Mouse (Mus musculus) kidney, adult 18-20 months (tissue): ENCODE measurements at regions not wholly inside any gene's neighbourhood (a gene's known extent, or its start where the extent isn't known, plus 50 kb on each side); places are given as distances from the start of the nearest gene placed in this dataset.

ENCODE experiments used
- DNase-seq: peaks from one replicate; pipeline ENCODE4 v3.0.0; 2021

DNA sequence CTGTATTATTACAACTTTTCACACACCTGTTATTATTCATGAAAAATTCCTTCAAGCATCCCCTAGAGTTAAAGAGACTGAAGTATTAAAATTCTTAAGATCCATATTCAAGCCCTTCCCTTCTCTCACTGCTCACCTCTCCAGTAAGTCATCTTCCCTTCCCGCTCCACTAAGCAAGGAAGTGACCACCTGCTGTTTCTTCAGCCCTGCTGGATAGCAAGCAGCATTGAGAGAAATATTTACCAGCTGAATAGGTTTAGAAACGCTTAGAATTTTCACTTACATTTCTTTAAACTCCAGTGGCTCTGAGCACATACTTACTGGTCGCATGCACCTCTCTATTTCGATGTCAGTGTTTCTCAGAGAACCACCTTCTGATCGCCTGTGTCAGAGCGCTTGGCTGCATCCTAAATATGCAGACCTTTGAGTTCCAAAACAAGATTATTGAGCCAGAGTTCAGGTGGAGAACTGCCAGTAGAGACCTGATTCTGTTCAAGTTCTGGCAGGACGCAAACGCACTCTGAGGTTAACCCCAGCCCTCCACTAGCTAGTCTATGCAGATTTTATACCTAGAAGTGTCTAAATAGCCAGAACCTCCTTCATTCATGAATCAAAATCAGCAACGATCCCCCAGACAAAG lies 314.9 kb downstream of the Mllt3 start:
- DNase-seq: peak; percentile 13

- DNase-seq: no peak
Observed at GRCm38 (mm10) chr4:87715212-87715933, 317.8 kb downstream of the Mllt3 start.

DNA sequence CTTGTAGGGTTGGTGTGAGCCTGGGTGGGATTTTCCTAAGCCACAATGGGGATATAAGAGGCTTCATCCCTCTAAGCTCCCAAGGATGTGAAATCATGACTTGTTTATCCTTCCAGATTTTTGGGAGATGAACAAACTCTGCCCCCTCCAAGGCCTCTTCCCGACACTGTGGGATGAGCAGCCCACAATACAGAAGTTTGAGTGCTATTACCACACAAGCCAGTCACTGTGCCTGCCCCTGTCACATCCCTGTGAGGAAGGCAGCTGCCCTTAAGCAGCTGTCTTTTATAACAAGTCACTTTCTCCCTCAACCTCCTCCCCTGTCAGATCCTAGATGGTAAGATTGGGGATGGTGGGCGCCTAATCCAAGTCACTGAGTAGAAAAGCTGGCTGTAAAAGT lies 320.5 kb downstream of the Mllt3 start:
- DNase-seq: no peak

DNA sequence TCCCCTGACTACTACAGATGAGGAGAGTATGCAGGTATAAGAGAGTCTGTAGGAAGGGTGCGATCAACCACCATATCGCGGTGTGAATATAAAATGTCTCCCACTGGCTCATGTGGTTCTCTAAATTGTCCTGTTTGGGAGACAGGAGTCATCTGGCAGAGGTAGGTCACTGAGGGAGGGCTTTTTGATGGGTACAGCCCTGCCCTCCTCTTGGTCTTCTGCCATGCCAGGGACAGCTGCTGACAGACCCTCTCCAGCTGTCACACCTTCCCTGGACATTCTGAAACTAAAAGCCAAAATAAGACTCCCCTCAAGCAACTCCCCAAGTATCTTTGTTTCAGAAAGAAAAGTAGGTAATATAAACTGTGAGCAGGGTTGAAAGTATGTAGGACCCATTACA lies 320.9 kb downstream of the Mllt3 start:
- DNase-seq: no peak

DNA sequence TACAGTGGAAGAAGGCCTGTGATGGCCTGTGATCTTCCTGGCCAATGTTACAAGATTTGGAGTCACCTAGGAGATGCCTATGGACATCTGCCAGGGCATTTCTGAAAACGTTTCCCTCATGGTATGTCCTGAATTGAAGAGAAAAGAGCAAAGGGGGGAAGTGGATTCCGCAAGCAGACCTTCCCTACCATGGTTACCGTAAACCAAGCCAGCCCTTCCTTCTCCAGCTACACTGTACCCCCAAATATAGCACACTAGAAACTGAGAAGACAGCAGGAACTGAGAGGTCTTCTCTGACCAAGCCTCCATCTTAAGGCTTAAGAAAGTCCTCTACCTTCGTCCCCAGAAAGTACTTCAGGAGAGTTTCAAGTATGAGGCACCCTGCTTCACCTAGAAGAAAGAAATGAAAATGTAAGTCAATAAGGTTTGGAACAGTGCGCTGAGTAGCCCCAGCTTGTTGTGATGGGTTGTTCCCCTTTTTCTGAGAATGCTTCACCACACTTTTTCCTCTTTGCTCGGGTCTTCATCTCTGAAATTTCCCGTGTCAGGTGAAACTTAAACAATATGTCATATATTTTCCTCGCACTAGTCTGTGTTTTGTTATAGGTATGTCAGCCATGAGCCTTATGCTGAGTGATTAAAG lies 321.9 kb downstream of the Mllt3 start:
- no peak for DNase-seq

GRCm38 (mm10) chr4:87708981-87709645 lies 324.1 kb downstream of the Mllt3 start:
- DNase-seq: no peak

GRCm38 (mm10) chr4:87707386-87707785 lies 325.8 kb downstream of the Mllt3 start:
- DNase-seq: no peak

GRCm38 (mm10) chr4:87702834-87703233 lies 330.3 kb downstream of the Mllt3 start:
- DNase-seq: no peak

- no peak for DNase-seq
Observed at GRCm38 (mm10) chr4:87702290-87702689, 330.9 kb downstream of the Mllt3 start.

DNA sequence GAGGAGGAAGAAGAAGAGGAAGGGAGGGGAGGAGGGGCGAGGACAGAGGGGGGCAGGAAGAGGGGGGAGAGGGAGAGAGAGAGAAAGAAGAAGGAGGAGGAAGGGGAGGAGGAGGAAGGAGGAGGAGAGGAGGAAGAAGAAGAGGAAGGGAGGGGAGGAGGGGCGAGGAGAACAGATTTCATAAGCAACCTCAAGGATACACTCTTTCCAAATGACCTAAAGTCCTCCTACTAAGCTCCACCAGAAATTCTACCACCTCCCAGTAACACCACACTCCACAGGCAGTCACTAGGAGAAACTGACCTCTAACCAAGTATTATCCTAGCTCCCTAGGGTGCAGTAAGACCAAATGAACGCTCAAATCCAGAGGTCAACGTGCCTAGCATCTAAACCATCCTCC lies 332.1 kb downstream of the Mllt3 start:
- DNase-seq: no peak

GRCm38 (mm10) chr4:87700508-87700907 lies 332.7 kb downstream of the Mllt3 start:
- DNase-seq: no peak

GRCm38 (mm10) chr4:87699586-87699985 lies 333.6 kb downstream of the Mllt3 start:
- DNase-seq: no peak

- DNase-seq: no peak
Observed at GRCm38 (mm10) chr4:87698750-87699149, 334.4 kb downstream of the Mllt3 start.

GRCm38 (mm10) chr4:87696921-87697320 lies 336.2 kb downstream of the Mllt3 start:
- no peak for DNase-seq

DNA sequence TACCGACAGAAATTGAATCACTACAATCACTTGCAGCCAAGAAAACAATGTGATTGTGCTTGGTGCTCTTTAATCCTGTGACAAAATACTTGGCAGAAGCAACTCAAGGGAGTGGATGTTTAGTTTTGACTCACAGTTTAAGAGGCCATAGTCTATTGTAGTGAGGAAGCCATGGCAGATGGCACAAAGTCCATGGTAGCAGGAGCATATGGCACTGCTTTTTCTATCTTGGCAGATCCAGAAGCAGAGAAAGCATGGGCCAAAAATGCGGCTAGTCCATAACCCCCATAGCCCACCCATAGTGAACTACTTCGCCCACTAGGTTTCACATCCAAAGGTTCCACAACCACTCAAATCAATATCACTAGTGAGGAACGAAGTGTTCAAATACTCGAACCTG lies 337.4 kb downstream of the Mllt3 start:
- DNase-seq: no peak

GRCm38 (mm10) chr4:87692741-87693140 lies 340.4 kb downstream of the Mllt3 start:
- DNase-seq: no peak

DNA sequence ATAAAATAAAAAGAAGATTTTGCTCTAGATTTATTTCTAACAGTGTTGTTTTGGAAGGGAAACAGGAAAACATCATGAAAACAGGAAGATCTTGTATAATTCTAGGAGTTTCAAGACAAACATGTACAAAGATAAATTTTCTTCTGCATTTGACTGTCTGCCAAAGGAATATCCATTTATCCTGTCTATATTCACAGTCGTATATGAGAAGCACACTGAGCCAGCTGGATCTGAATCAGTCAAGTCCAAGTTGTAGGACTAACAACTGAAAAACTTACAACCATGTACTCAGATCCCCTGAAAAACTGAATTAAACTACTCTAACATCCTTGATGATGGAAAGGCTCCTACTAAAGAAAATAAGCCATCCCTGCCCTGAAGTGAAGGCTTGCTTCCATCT lies 348.2 kb downstream of the Mllt3 start:
- DNase-seq: no peak

DNA sequence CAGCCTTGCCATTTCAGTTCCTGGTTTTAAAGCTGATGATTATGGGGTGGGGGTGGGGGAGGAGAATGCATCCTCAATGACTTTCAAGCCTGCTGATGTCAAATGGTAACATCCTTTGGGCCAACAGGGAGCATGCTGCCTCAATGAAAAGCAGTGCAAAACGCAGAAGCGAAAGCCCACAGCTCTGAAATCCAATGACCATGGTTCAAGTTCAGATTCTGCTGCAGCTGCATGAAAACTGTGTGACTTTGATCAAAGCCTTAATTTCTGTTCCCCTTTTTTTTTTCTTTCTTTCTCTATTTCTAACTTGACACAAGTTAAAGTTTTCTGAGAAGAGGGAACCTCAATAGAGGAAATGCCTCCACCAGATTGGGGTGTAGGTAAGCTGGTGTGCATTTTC lies 350.4 kb downstream of the Mllt3 start:
- no peak for DNase-seq

DNA sequence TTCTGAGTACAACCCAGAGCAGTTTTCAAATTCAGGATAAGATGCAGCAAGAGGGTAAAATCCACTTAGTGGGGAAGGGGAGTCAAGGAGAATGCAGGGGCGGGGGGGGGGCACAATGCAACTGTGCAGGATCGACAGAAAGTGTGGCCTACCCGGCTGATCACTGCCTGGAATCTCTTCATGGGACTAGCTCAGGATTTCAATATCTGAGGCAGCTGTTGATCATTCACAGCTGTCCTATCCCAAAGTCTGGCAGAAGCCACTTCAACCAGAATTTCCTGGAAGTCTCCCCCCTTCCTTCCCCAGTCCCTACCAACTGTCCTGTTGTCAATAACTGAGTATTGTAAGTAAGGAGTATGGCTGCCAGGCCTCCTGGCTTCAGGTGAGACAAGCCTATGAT lies 362.1 kb downstream of the Mllt3 start:
- no peak for DNase-seq

DNA sequence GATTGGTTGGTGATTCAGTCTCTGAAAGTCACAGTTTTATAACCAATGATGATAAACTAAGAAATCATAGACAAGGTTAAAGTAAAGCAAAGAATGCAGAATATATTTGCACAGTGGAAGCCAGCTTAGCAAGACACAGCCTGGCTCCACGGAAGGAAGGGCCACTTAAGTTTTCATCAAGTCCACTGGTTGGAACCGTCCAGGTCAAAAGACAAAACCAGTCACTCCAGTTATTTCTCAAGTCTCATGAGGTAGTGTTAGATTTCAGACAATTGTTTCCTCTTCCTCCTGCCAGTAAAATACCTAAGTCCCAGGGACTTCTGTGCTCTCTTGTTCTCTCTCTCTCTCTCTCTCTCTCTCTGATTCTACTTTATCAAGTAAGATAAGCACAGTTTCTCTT lies 363.0 kb downstream of the Mllt3 start:
- no peak for DNase-seq

DNA sequence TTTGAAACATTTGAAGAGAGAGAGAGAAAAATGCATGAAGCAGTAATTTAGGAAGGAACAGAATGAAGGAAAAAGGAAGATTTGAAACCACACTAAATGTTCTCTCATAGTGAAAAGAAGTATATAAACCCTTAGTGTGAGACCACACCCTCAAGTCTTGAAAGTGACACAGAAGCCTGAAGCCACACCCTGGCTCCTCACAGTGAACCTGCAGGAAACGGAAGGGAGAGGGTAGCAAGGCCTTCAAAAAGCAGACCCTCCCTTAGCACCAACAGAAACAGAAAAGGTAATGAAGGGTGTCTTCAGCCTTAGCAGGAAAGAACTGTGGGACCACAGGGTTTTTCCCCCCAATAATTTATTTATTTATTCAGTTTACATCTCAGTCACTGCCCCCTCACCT lies 363.7 kb downstream of the Mllt3 start:
- DNase-seq: no peak

GRCm38 (mm10) chr4:87668314-87668713 lies 364.9 kb downstream of the Mllt3 start:
- no peak for DNase-seq

DNA sequence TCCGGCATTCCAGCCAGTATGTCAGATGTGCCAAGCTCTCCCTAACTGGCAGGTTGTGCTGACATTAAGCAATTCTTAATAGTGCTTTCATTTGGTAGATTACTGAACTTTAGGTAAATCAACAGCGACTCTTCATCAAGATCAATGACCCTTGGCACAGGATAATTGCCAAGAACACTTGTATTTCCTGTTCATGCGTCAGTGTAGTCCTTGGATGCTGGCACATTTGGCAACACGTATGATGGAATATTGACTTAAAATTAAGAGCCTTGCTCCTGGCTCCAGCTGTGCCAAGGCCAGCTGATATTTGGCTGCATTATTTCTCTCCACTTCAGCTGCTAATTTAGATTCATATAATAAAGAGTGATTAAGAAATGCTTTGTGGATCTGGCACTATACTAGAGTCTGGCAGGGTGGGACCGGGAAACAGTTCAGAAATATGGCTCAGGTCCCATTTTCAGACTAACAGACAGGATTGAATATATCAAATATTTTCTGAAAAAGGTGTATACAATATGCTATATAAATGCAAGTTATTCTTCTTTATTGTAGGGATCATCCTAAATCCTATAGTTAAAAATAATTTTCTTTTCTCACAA lies 365.5 kb downstream of the Mllt3 start:
- no peak for DNase-seq
